Mouse (Mus musculus) forebrain, postnatal 0 days (tissue): ENCODE data around the gene Usp47. TPM values are rescaled to one million over a fixed set of nuclear protein-coding genes. Genes with fewer than 3 reads are reported as not detected.
A peak's percentile ranks its signal among the peaks of the same experiment; 100 is the strongest.

Experiments used
- ATAC-seq: fragments of 200-750 bp; cut with Nextera tagmentation; 2 replicates; pipeline ENCODE4 v1.8.0; 2017; ENCODE audit warnings: mild to moderate bottlenecking, moderate library complexity
- DNase-seq: peaks from one replicate; pipeline ENCODE4 v3.0.0-alpha.2; 2015
- H3K27ac ChIP-seq: fragments of 300-500 bp; sonication (generic); 2 replicates; pipeline ENCODE4 v1.5.1; 2014; ENCODE audit warnings: low read depth, mild to moderate bottlenecking, antibody characterized with exemption, low read length, moderate library complexity, mixed read lengths
- H3K27me3 ChIP-seq: fragments of 300-500 bp; sonication (generic); 2 replicates; pipeline ENCODE4 v1.6.1; 2014; ENCODE audit warnings: mild to moderate bottlenecking, low read length, mixed read lengths; ENCODE audit not compliant: insufficient read depth
- H3K36me3 ChIP-seq: fragments of 300-500 bp; sonication (generic); 2 replicates; pipeline ENCODE4 v1.6.1; 2014; ENCODE audit warnings: mild to moderate bottlenecking, moderate library complexity; ENCODE audit not compliant: insufficient read depth
- H3K4me1 ChIP-seq: fragments of 300-500 bp; sonication (generic); 2 replicates; pipeline ENCODE4 v1.6.1; 2014; ENCODE audit warnings: antibody characterized with exemption; ENCODE audit not compliant: insufficient read depth
- H3K4me2 ChIP-seq: fragments of 300-500 bp; sonication (generic); 2 replicates; pipeline ENCODE4 v1.6.1; 2014; ENCODE audit warnings: low read depth, mild to moderate bottlenecking, moderate library complexity
- H3K4me3 ChIP-seq: fragments of 300-500 bp; sonication (generic); 2 replicates; pipeline ENCODE4 v1.5.1; 2014; ENCODE audit warnings: low read depth, low read length, mixed read lengths
- H3K9ac ChIP-seq: fragments of 300-500 bp; sonication (generic); 2 replicates; pipeline ENCODE4 v1.6.1; 2014; ENCODE audit warnings: mild to moderate bottlenecking
- H3K9me3 ChIP-seq: fragments of 300-500 bp; sonication (generic); 2 replicates; pipeline ENCODE4 v1.6.1; 2016; ENCODE audit warnings: low read length
- CTCF ChIP-seq: sonication (generic); IDR thresholded peaks from 2 replicates; pipeline ENCODE4 v1.5.1; 2016; ENCODE audit warnings: antibody characterized with exemption, control low read depth, low read depth
- WGBS: fragments of 180-500 bp; shearing (Covaris S2); extraction: QIAGEN DNeasy Blood & Tissue Kit; methylation state at CpG from one replicate; pipeline ENCODE4 v1.1.7; 2014; 5-methylcytosine and 5-hydroxymethylcytosine counted together
- polyA plus RNA-seq: library from polyadenylated mRNA; unstranded; fragments of >200 nt; fragmentation: Nextera tagmentation; extraction: Ambion mirVana; gene quantifications from 2 replicates; pipeline ENCODE4 v1.2.1, GENCODE M21; 2015
- total RNA-seq: library from RNA; depleted of rRNA; stranded (reverse); fragments of >200 nt; gene quantifications from 2 replicates; pipeline ENCODE4 v1.2.3, GENCODE M21; 2014

The Usp47 gene
- total and polyA plus RNA-seq, 2 experiments from 2014 or later = 52.0 to 121 TPM

- Histone ChIP-seq H3K4me1 (no peaks in the 10 kb centered on the region), H3K9ac (no peak overlapping the region), H3K9me3 (no peaks in the 10 kb centered on the region), H3K36me3 (no peaks in the 10 kb centered on the region), H3K4me3 (no peak overlapping the region), H3K4me2 (no peak overlapping the region), H3K27me3 (no peaks in the 10 kb centered on the region), H3K27ac (no peak overlapping the region)
- WGBS = 33% methylated on average over 2 of the region's 2 CpGs
- DNase-seq = no peak
- TF ChIP-seq CTCF = no peak
- no peak for ATAC-seq
Observed at GRCm38 (mm10) chr7:112147979-112148378, 124.7 kb downstream of the Usp47 start.

- H3K4me1 ChIP-seq = peaks cover 6% of the 10 kb centered on the region; the same call in 1 of the 2 replicates
- H3K4me3 ChIP-seq = no peak overlapping the region
- H3K9ac ChIP-seq = no peak overlapping the region
- H3K4me2 ChIP-seq = no peak overlapping the region
- H3K27ac ChIP-seq = no peak overlapping the region
- H3K9me3 ChIP-seq = no peaks in the 10 kb centered on the region
- WGBS = 91% methylated on average over 10 of the region's 10 CpGs
- ATAC-seq = no peak
- no peaks in the 10 kb centered on the region for H3K27me3 ChIP-seq
- H3K36me3 ChIP-seq = no peaks in the 10 kb centered on the region
- no peak for DNase-seq
- no peak for TF ChIP-seq CTCF
Observed at GRCm38 (mm10) chr7:112149113-112149512, 125.8 kb downstream of the Usp47 start.

GRCm38 (mm10) chr7:112154445-112154844 is 131.1 kb downstream of the Usp47 start:
- ATAC-seq (no peak), DNase-seq (peak; percentile 18)
- Histone ChIP-seq H3K4me3 (no peak overlapping the region), H3K27ac (no peak overlapping the region), H3K9ac (no peak overlapping the region), H3K9me3 (no peaks in the 10 kb centered on the region), H3K4me2 (no peak overlapping the region; the same call in 1 of the 2 replicates), H3K4me1 (peaks cover 9% of the 10 kb centered on the region; the same call in 1 of the 2 replicates), H3K36me3 (no peaks in the 10 kb centered on the region), H3K27me3 (no peaks in the 10 kb centered on the region)
- TF ChIP-seq CTCF = no peak
- 73% methylated on average over 4 of the region's 4 CpGs for WGBS

GRCm38 (mm10) chr7:112155194-112155593 is 131.9 kb downstream of the Usp47 start:
- Histone ChIP-seq H3K27ac (0 out of 2 replicates have a peak overlapping the region, but pooled peaks have one; percentile 3), H3K4me1 (peaks cover 9% of the 10 kb centered on the region; the same call in 1 of the 2 replicates), H3K4me3 (no peak overlapping the region), H3K9me3 (no peaks in the 10 kb centered on the region), H3K4me2 (0 out of 2 replicates have a peak overlapping the region, but pooled peaks have one; percentile 63), H3K9ac (no peak overlapping the region), H3K36me3 (no peaks in the 10 kb centered on the region), H3K27me3 (no peaks in the 10 kb centered on the region)
- WGBS = 31% methylated on average over 1 of the region's 1 CpGs
- ATAC-seq = no peak
- no peak for TF ChIP-seq CTCF
- DNase-seq = no peak

- peak; percentile 40 for ATAC-seq
Observed at GRCm38 (mm10) chr7:112157584-112158315, 134.4 kb downstream of the Usp47 start.

GRCm38 (mm10) chr7:112158316-112158741 is 135.0 kb downstream of the Usp47 start:
- H3K27ac ChIP-seq = peak overlapping the region; percentile 15; the same call in 1 of the 2 replicates

More at GRCm38 (mm10) chr7:112157584-112158315, 134.4 kb downstream of the Usp47 start:
- Histone ChIP-seq H3K27ac (no peak overlapping the region; the same call in 1 of the 2 replicates), H3K4me2 (peak overlapping the region; percentile 63), H3K4me3 (peak overlapping the region; percentile 47), H3K9ac (peak overlapping the region; percentile 58), H3K36me3 (no peaks in the 10 kb centered on the region), H3K4me1 (peaks cover 9% of the 10 kb centered on the region), H3K27me3 (no peaks in the 10 kb centered on the region), H3K9me3 (no peaks in the 10 kb centered on the region)
- no peak for DNase-seq
- TF ChIP-seq CTCF = no peak
- 10% methylated on average over 22 of the region's 23 CpGs for WGBS

GRCm38 (mm10) chr7:112158942-112159341 is 135.6 kb downstream of the Usp47 start, which contains the start of gene Dkk3:
Gene Dkk3 (minus strand): TSS chr7:112159057.
- H3K9ac ChIP-seq = peak within 1 kb of the TSS; percentile 58
- H3K4me2 ChIP-seq = peak within 1 kb of the TSS; percentile 63
- H3K4me3 ChIP-seq = peak within 1 kb of the TSS; percentile 47
- no peaks in the 10 kb centered on the region for H3K9me3 ChIP-seq
- DNase-seq (peak; percentile 42), ATAC-seq (peak; percentile 69)
- WGBS = 8% methylated on average over 21 of the region's 21 CpGs
- peaks cover 5% of the 10 kb centered on the region for H3K4me1 ChIP-seq
- H3K27ac ChIP-seq = peak within 1 kb of the TSS; percentile 15; the same call in 1 of the 2 replicates
- no peaks in the 10 kb centered on the region for H3K36me3 ChIP-seq
- no peak for TF ChIP-seq CTCF
- no peaks in the 10 kb centered on the region for H3K27me3 ChIP-seq

More at GRCm38 (mm10) chr7:112158316-112158741, 135.0 kb downstream of the Usp47 start:
- Histone ChIP-seq H3K9me3 (no peaks in the 10 kb centered on the region), H3K9ac (peak overlapping the region; percentile 58), H3K36me3 (no peaks in the 10 kb centered on the region), H3K4me1 (peaks cover 9% of the 10 kb centered on the region), H3K4me2 (peak overlapping the region; percentile 63), H3K4me3 (peak overlapping the region; percentile 47), H3K27me3 (no peaks in the 10 kb centered on the region)
- TF ChIP-seq CTCF = no peak
- DNase-seq (peak; percentile 42), ATAC-seq (peak; percentile 61)
- WGBS = 7% methylated on average over 23 of the region's 23 CpGs
